Mouse (Mus musculus): ENCODE measurements at regions not wholly inside any gene's neighbourhood (a gene's known extent, or its start where the extent isn't known, plus 50 kb on each side); places are given as distances from the start of the nearest gene placed in this dataset.

- TF ChIP-seq CTCF (IDR thresholded peaks at IDR 0.05; ENCODE audit: insufficient read depth, low read length) (no peak), POLR2A (IDR thresholded peaks at IDR 0.05; ENCODE audit: borderline replicate concordance, extremely low read depth, low read depth, low read length) (no peak)
These were observed 219.6 kb downstream of the Car2 start for GRCm38 (mm10) chr3:15105627-15106026.

All from lung, adult 2 months (tissue).